Mouse (Mus musculus) B cell, adult 62 days (primary cell): Measurements from ENCODE around the gene Vps18. TPM values are rescaled to one million over a fixed set of nuclear protein-coding genes. Genes with fewer than 3 reads are reported as not detected.

Experiments
- total RNA-seq: library from RNA; stranded (reverse); gene quantifications from 4 replicates; pipeline ENCODE4 v1.2.4, GENCODE M21; 2023

The Vps18 gene
- 95.6 to 104 TPM (median 96.7 TPM) in 4 replicates for total RNA-seq

GRCm38 (mm10) chr2:119288270-119288882, at the start of gene Vps18:
Vps18 (plus strand) TSS chr2:119288740.

DNA sequence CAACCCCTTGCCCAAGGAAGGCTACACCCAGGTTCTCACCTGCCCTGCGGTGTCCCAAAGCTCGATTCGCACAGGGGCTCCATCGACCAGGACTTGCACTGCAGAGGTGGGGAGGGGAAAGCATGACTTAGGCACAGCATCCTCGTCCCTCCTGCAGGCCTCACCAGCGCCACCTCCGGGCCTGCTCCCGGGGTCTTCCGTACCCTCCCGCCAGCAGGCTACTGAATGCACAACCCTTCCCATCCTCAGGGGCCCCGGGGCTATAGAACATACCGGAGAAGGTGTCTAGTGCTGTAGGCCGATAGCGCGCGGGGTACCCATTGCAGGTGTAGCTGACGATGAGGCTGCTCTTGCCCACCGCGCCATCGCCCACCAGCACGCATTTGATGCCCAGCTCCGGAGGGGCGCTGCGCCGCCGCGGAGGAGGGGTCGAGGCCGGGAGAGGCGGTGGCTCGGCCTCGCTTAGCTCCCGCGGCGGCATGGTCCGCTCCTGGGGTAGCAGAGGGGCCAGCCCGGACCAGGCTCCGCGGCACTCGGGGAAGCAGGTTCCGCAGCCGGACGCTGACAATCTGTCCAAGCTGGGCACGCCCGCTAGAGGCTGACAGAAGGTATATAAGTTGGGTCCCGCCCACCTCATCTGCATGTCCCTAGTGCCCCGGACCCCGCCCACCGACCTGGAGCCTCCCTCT, 17.8 kb upstream of the Vps18 start, which contains the start of gene Rhov:
Gene Rhov, minus strand, starts transcription at position 630 of the 689 bp plus-strand sequence.

DNA sequence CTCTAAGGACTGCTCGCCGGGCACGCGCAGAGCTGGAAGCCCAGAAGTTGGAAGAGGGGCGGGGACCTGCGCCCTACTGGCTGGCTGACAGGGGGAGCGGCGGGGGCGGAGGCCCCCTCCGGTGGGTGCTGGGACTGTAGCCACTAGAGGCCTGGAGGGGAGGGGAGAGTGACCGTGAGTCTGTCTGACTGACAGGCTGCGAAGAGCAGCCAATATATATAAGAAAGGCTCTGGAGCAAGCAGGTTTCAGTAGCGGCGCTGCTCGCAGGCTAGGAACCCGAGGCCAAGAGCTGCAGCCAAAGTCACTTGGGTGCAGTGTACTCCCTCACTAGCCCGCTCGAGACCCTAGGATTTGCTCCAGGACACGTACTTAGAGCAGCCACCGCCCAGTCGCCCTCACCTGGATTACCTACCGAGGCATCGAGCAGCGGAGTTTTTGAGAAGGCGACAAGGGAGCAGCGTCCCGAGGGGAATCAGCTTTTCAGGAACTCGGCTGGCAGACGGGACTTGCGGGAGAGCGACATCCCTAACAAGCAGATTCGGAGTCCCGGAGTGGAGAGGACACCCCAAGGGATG, 37.1 kb downstream of the Vps18 start, which contains the start of gene Dll4:
Gene Dll4, plus strand, starts transcription at position 217 of the 576 bp plus-strand sequence.

Other genes starting within 250 kb of the Vps18 start
- gene Knl1, start 241.6 kb upstream of the Vps18 start, total RNA-seq, result 3.4 to 5.0 TPM (median 4.4 TPM) in 4 replicates
- gene Rad51, start 175.9 kb upstream of the Vps18 start, total RNA-seq, result 1.4 to 5.4 TPM (median 2.6 TPM) in 4 replicates
- 25.9 to 39.7 TPM (median 33.3 TPM) in 4 replicates for gene Rmdn3, start 131.7 kb upstream of the Vps18 start, total RNA-seq
- 1.0 TPM in 1 of 4 replicates, not detected in the others for gene Gchfr, start 121.0 kb upstream of the Vps18 start, total RNA-seq
- 6.9 to 10.6 TPM (median 8.2 TPM) in 4 replicates for gene Gm14137, start 114.2 kb upstream of the Vps18 start, total RNA-seq
- 26.6 to 40.7 TPM (median 34.8 TPM) in 4 replicates for gene Zfyve19, start 80.1 kb upstream of the Vps18 start, total RNA-seq
- 14.5 to 21.2 TPM (median 20.4 TPM) in 4 replicates for gene Dnajc17, start 79.9 kb upstream of the Vps18 start, total RNA-seq
- not detected in 4 replicates for gene Ppp1r14d, start 58.8 kb upstream of the Vps18 start, total RNA-seq
- gene Spint1, start 51.4 kb upstream of the Vps18 start, total RNA-seq, result 0.24 TPM in 1 of 4 replicates, not detected in the others
- 0.35 to 0.79 TPM in 2 of 4 replicates, not detected in the others for gene Rhov, start 17.5 kb upstream of the Vps18 start, total RNA-seq
- 0.66 to 2.4 TPM (median 0.85 TPM) in 4 replicates for gene Dll4, start 37.0 kb downstream of the Vps18 start, total RNA-seq
- 0.60 to 1.1 TPM (median 1.0 TPM) in 4 replicates for gene Chac1, start 62.5 kb downstream of the Vps18 start, total RNA-seq
- 46.1 to 50.5 TPM (median 49.4 TPM) in 4 replicates for gene Ino80, start 188.9 kb downstream of the Vps18 start, total RNA-seq